Mouse (Mus musculus): ENCODE data around the gene Dennd6b. TPM values are rescaled to one million over a fixed set of nuclear protein-coding genes. Genes with fewer than 3 reads are reported as not detected.

Gene Dennd6b
- 3.2 and 3.4 TPM in 2 replicates for polyA plus RNA-seq (2015; fragmentation: Nextera tagmentation; extraction: Ambion mirVana)

DNA sequence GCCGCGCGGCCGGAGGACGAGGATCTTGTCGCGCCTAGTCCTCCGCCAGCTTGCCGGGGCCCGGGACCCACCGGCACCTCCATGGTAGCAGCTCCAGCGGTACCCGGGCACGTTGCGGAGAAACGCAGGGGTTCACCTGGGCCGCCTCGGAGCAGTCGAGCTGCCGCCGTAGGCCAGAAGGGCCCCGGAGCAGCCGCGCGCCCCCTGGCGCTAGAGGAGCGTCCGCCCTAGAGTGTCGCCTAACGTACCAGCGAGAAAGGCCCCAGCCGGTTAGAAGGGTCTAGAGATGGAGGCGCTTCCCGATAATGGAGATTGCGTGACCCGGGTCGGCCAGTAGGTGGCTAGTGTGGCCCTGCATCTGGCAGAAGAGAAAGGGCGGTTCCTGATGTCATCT lies at the start of gene Dennd6b:
TSS of gene Dennd6b (minus strand) at position 184 of the 394 bp plus-strand sequence.
- Histone ChIP-seq H3K27ac (ENCODE audit: low read depth, low read length) (peak within 1 kb of the TSS; percentile 98), H3K9me3 (ENCODE audit: control insufficient read depth) (no peaks in the 10 kb centered on the region), H3K9ac (ENCODE audit: low read depth, low read length) (peak within 1 kb of the TSS; percentile 95), H3K4me2 (replicated peaks; ENCODE audit: low read depth) (peak within 1 kb of the TSS; percentile 78), H3K4me3 (ENCODE audit: low read depth, low read length) (peak within 1 kb of the TSS; percentile 96), H3K27me3 (replicated peaks; ENCODE audit: control insufficient read depth, insufficient read depth, low read length) (no peaks in the 10 kb centered on the region), H3K4me1 (replicated peaks; ENCODE audit: control insufficient read depth, insufficient read depth, low read length) (peaks cover 6% of the 10 kb centered on the region; the same call in 1 of the 2 replicates), H3K36me3 (ENCODE audit: control insufficient read depth, insufficient read depth) (no peaks in the 10 kb centered on the region)
- under 1% methylated on average over 38 of the region's 38 CpGs for WGBS
- peak; percentile 99 for ATAC-seq
- TF ChIP-seq CTCF (IDR thresholded peaks at IDR 0.05; ENCODE audit: low read depth) = peak; percentile 97

DNA sequence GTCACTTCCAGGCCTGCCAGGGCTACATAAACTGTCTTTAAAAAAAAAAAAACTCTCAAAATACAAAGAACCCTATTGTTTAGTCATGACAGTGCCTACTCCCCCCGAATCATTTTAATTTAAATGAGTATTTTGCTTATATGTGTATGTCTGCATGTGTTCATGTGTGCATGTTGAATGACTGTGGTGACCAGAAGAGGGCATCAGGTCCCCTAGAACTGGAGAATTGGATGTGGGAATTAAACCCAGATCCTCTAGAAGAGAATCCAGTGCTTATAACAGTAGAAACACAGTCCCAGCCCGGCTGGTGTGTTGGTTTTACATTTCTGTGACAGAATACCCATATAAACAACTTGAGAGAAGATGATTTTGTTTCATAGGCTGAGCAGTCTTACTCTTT lies 44.7 kb upstream of the Dennd6b start:
- no peaks in the 10 kb centered on the region for H3K9me3 ChIP-seq (ENCODE audit: control insufficient read depth)
- no peak overlapping the region for H3K4me2 ChIP-seq (replicated peaks; ENCODE audit: low read depth)
- no peak overlapping the region for H3K9ac ChIP-seq (ENCODE audit: low read depth, low read length)
- H3K27ac ChIP-seq (ENCODE audit: low read depth, low read length) = no peak overlapping the region
- WGBS = 76% methylated on average over 2 of the region's 2 CpGs
- ATAC-seq = no peak
- no peaks in the 10 kb centered on the region for H3K27me3 ChIP-seq (replicated peaks; ENCODE audit: control insufficient read depth, insufficient read depth, low read length)
- no peak overlapping the region for H3K4me3 ChIP-seq (ENCODE audit: low read depth, low read length)
- no peaks in the 10 kb centered on the region for H3K4me1 ChIP-seq (replicated peaks; ENCODE audit: control insufficient read depth, insufficient read depth, low read length)
- peaks cover 16% of the 10 kb centered on the region; the same call in 1 of the 2 replicates for H3K36me3 ChIP-seq (ENCODE audit: control insufficient read depth, insufficient read depth)
- TF ChIP-seq CTCF (IDR thresholded peaks at IDR 0.05; ENCODE audit: low read depth) = peak; percentile 51

DNA sequence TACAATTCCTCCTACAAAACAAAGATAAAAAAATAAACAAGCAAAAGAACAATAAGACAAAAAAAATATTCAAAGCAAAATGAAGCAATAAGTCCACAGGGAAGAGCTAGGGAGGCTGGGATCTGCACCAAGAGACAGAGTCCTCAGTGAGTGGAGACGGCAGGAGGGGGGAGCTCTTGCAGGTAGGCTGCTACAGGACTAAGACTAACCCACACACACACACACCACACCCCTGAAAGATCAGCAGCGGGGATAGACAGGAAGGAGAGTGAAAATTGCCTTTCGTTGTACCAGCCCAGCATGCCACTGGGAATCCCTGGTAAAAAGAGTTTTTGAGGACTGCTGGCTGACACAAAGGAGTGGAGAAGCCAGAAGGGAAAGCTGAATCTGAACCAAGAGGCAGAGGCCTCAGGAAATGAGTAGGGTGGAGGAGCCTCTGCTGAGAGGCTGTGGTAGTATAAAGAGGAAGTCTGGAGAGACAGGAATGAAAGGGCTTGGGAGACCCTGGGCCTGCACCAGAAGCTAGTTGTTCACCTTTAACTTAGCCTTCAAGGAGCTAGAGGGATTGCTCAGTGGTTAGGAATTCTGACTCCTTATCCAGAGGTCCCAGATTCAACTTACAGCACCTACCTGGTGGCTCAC lies 43.6 kb upstream of the Dennd6b start:
- WGBS = 57% methylated on average over 3 of the region's 3 CpGs
- no peak overlapping the region for H3K27ac ChIP-seq (ENCODE audit: low read depth, low read length)

DNA sequence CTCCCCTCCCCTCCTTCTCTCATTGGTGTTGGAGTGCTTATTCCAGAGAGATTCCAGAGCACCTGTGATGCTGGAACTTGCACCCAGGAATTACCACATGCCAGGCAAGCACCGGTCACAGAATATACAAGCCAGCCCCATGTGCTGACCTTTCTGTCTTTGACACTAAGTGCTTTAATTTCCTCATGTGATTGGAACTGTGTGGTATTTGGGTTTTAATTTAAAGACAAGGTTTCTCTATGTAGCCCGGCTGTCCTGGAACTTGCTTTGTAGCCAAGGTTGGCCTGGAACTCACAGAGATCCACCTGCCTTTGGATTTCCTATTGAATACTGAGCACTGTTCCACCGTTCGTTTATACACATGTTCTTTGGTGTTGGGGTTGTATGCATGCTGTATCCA lies 37.8 kb upstream of the Dennd6b start:
- Histone ChIP-seq H3K27me3 (replicated peaks; ENCODE audit: control insufficient read depth, insufficient read depth, low read length) (no peaks in the 10 kb centered on the region), H3K9ac (ENCODE audit: low read depth, low read length) (no peak overlapping the region), H3K9me3 (ENCODE audit: control insufficient read depth) (no peaks in the 10 kb centered on the region), H3K4me3 (ENCODE audit: low read depth, low read length) (no peak overlapping the region), H3K36me3 (ENCODE audit: control insufficient read depth, insufficient read depth) (peaks cover 3% of the 10 kb centered on the region; the same call in 1 of the 2 replicates), H3K4me2 (replicated peaks; ENCODE audit: low read depth) (no peak overlapping the region), H3K27ac (ENCODE audit: low read depth, low read length) (no peak overlapping the region), H3K4me1 (replicated peaks; ENCODE audit: control insufficient read depth, insufficient read depth, low read length) (no peaks in the 10 kb centered on the region)
- 86% methylated on average over 4 of the region's 4 CpGs for WGBS
- TF ChIP-seq CTCF (IDR thresholded peaks at IDR 0.05; ENCODE audit: low read depth) = no peak
- no peak for ATAC-seq

More for the DNA sequence above, 43.6 kb upstream of the Dennd6b start:
- H3K27me3 ChIP-seq (replicated peaks; ENCODE audit: control insufficient read depth, insufficient read depth, low read length) = no peaks in the 10 kb centered on the region
- no peak overlapping the region for H3K4me2 ChIP-seq (replicated peaks; ENCODE audit: low read depth)
- no peaks in the 10 kb centered on the region for H3K9me3 ChIP-seq (ENCODE audit: control insufficient read depth)
- ATAC-seq = no peak
- H3K4me1 ChIP-seq (replicated peaks; ENCODE audit: control insufficient read depth, insufficient read depth, low read length) = no peaks in the 10 kb centered on the region
- no peak overlapping the region for H3K4me3 ChIP-seq (ENCODE audit: low read depth, low read length)
- TF ChIP-seq CTCF (IDR thresholded peaks at IDR 0.05; ENCODE audit: low read depth) = no peak
- H3K9ac ChIP-seq (ENCODE audit: low read depth, low read length) = no peak overlapping the region
- H3K36me3 ChIP-seq (ENCODE audit: control insufficient read depth, insufficient read depth) = peaks cover 16% of the 10 kb centered on the region; the same call in 1 of the 2 replicates

DNA sequence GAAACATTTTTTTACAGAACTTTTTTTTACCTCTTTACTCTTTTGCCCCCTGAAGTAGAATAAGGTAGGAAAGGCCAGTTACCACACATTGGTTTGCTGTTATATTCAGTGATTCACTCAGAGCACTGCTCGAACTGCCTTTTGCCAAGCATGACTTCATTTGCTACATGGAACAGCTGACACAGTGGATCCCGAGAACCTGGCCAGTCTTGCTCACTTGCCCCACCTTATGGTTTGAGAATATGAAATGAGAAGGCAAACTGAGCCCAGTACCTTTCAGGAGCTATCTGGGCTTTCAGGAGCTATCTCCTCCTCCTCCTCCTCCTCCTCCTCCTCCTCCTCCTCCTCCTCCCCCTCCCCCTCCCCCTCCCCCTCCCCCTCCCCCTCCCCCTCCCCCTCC lies 37.3 kb upstream of the Dennd6b start:
- peaks cover 3% of the 10 kb centered on the region; the same call in 1 of the 2 replicates for H3K36me3 ChIP-seq (ENCODE audit: control insufficient read depth, insufficient read depth)
- ATAC-seq = no peak
- H3K4me1 ChIP-seq (replicated peaks; ENCODE audit: control insufficient read depth, insufficient read depth, low read length) = no peaks in the 10 kb centered on the region
- no peaks in the 10 kb centered on the region for H3K27me3 ChIP-seq (replicated peaks; ENCODE audit: control insufficient read depth, insufficient read depth, low read length)
- peak; percentile 59 for TF ChIP-seq CTCF (IDR thresholded peaks at IDR 0.05; ENCODE audit: low read depth)
- no peak overlapping the region for H3K9ac ChIP-seq (ENCODE audit: low read depth, low read length)
- H3K27ac ChIP-seq (ENCODE audit: low read depth, low read length) = no peak overlapping the region
- no peak overlapping the region for H3K4me2 ChIP-seq (replicated peaks; ENCODE audit: low read depth)
- no peak overlapping the region for H3K4me3 ChIP-seq (ENCODE audit: low read depth, low read length)
- no peaks in the 10 kb centered on the region for H3K9me3 ChIP-seq (ENCODE audit: control insufficient read depth)
- 31% methylated on average over 2 of the region's 2 CpGs for WGBS

DNA sequence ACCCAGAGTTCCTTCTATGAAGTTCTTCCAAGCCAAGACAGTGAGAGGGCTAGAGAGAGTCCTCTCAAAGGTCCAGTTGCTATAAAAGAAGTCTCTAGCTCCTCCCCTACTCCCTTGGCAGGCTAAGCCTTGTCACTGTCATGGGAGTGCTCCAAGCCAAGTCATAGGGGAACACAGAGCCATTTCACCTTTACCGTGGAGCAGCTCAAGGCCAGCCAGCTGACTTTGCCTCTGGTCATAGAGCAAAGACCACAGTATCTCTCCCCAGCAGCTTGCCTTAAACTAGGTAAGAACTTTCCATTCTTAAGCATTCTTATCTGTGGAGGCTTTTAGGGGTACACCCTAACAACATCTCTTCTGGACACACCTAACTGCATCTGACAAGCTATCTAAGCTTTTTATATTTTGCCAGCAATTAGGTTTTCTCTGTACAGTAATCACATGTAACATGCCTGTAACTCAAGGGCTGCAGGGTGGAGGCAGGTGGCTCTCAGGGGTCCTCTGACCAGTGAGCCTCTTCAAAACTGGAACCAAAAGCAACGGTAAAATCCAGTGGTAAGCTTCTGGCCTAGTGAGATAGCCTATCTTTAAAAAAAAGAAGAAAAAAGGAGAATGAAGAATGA lies 19.4 kb upstream of the Dennd6b start:
- Histone ChIP-seq H3K4me2 (replicated peaks; ENCODE audit: low read depth) (no peak overlapping the region), H3K4me1 (replicated peaks; ENCODE audit: control insufficient read depth, insufficient read depth, low read length) (no peaks in the 10 kb centered on the region), H3K27ac (ENCODE audit: low read depth, low read length) (no peak overlapping the region), H3K36me3 (ENCODE audit: control insufficient read depth, insufficient read depth) (peaks cover 7% of the 10 kb centered on the region; the same call in 1 of the 2 replicates), H3K9me3 (ENCODE audit: control insufficient read depth) (no peaks in the 10 kb centered on the region), H3K27me3 (replicated peaks; ENCODE audit: control insufficient read depth, insufficient read depth, low read length) (no peaks in the 10 kb centered on the region), H3K4me3 (ENCODE audit: low read depth, low read length) (no peak overlapping the region), H3K9ac (ENCODE audit: low read depth, low read length) (no peak overlapping the region)
- 65% methylated on average over 2 of the region's 2 CpGs for WGBS
- no peak for TF ChIP-seq CTCF (IDR thresholded peaks at IDR 0.05; ENCODE audit: low read depth)
- no peak for ATAC-seq

Measured in intestine, postnatal 0 days (tissue).